Mouse (Mus musculus) kidney, adult 2 months (tissue): ENCODE measurements at regions not wholly inside any gene's neighbourhood (a gene's known extent, or its start where the extent isn't known, plus 50 kb on each side); places are given as distances from the start of the nearest gene placed in this dataset.

ENCODE experiments used
- CTCF ChIP-seq: fragments of 200-500 bp; conservative IDR thresholded peaks from 2 replicates; pipeline ENCODE4 v1.5.1; 2011; ENCODE audit warnings: low read depth, mild to moderate bottlenecking, control low read depth, low read length, moderate library complexity, mixed read lengths; ENCODE audit not compliant: insufficient read depth, insufficient read length
- POLR2A ChIP-seq: fragments of 200-500 bp; IDR thresholded peaks from one replicate; pipeline ENCODE4 v1.6.1; 2011; ENCODE audit warnings: low read depth, low read length, control low read depth

DNA sequence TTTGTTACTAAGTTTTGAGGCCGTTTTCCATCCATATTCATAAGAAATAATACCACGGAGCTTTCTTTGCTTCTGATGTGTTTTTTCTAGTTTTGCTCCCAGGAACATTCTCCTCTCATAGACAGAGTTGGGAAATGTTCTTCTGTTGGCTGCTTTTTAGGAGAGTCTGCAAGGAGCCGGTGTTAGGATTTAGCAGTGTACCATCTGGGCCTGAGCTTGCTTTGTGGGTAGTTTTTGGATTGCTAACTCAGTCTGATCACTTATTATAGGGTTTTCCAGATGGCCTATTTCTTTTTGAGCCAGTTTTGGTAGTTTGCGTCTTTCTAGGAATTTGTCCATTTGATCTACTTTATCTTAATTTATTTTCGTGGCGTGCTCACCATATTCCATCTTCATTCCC is 108.4 kb downstream of the Cmpk2 start:
- no peak for TF ChIP-seq POLR2A
- no peak for TF ChIP-seq CTCF
